ENCODE assay signal across 19 mouse cellular contexts in genomic region chr11:61275106-61275505, GRCm38 (mm10). TPM values are rescaled to one million over a fixed set of nuclear protein-coding genes. Genes with fewer than 3 reads are reported as not detected.
DNase-seq lines count a peak whose midpoint lies in the region; ATAC-seq and TF ChIP-seq lines count a peak whose summit lies in the region.
"Had no signal": no experiment of that assay in that cellular context is flagged by ENCODE, and none has a peak within 500 bp of the region (broad histone marks: within the 10 kb centered on the region; RNA-seq: fewer than 3 reads in every experiment).

No protein-coding gene starts in this region.

- H3K4me1 ChIP-seq in liver, embryonic 13.5 days (replicated peaks), result peaks cover 32% of the 10 kb centered on the region
- H3K4me1 ChIP-seq in liver, postnatal 0 days (ENCODE audit: insufficient read depth), result peaks cover 17% of the 10 kb centered on the region
- no peaks in the 10 kb centered on the region for H3K4me1 ChIP-seq in kidney, embryonic 16.5 days (ENCODE audit: insufficient read depth, low read length)
- H3K4me1 ChIP-seq: embryonic facial prominence, embryonic 10.5 days; forebrain, embryonic 13.5 days; heart, embryonic 12.5 days had no signal

- peak; percentile 71 for ATAC-seq in liver, embryonic 13.5 days (ENCODE audit: low read depth)
- ATAC-seq in liver, postnatal 0 days, result peak; percentile 55; the same call in 1 of the 2 replicates
- no peak for ATAC-seq in kidney, embryonic 16.5 days (ENCODE audit: low FRiP score, low TSS enrichment)
- no peak for ATAC-seq in megakaryocyte, adult 5-6 weeks (ENCODE audit: poor library complexity, severe bottlenecking)
- ATAC-seq: forebrain, embryonic 13.5 days; forebrain, postnatal 0 days had no signal

- H3K9ac ChIP-seq in liver, embryonic 13.5 days, result no peak overlapping the region
- H3K9ac ChIP-seq in liver, postnatal 0 days (replicated peaks), result no peak overlapping the region
- no peak overlapping the region for H3K9ac ChIP-seq in kidney, embryonic 16.5 days (replicated peaks; ENCODE audit: low read length)
- H3K9ac ChIP-seq: forebrain, embryonic 13.5 days; forebrain, postnatal 0 days; heart, embryonic 12.5 days had no signal

- TF ChIP-seq CTCF in liver, postnatal 0 days (IDR thresholded peaks at IDR 0.05; ENCODE audit: low read depth), result no peak

- H3K36me3 ChIP-seq in liver, embryonic 13.5 days, result no peaks in the 10 kb centered on the region
- no peaks in the 10 kb centered on the region for H3K36me3 ChIP-seq in liver, postnatal 0 days (replicated peaks; ENCODE audit: insufficient read depth, low read length)
- H3K36me3 ChIP-seq in kidney, embryonic 16.5 days (ENCODE audit: insufficient read depth, low read length), result no peaks in the 10 kb centered on the region
- H3K36me3 ChIP-seq: embryonic facial prominence, embryonic 10.5 days; heart, embryonic 12.5 days had no signal

- H3K4me2 ChIP-seq in liver, embryonic 13.5 days, result no peak overlapping the region
- H3K4me2 ChIP-seq in liver, postnatal 0 days (ENCODE audit: low read depth, low read length), result no peak overlapping the region
- H3K4me2 ChIP-seq in kidney, embryonic 16.5 days (replicated peaks; ENCODE audit: low read depth, low read length), result no peak overlapping the region
- H3K4me2 ChIP-seq: forebrain, embryonic 13.5 days; heart, embryonic 12.5 days had no signal

- intact Hi-C loops in heart, postnatal 14 days (cut with DNase I), result no loop called here

- no peak overlapping the region for H3K27ac ChIP-seq in liver, embryonic 13.5 days
- no peak overlapping the region for H3K27ac ChIP-seq in liver, postnatal 0 days (ENCODE audit: low read depth)
- H3K27ac ChIP-seq in kidney, embryonic 16.5 days (ENCODE audit: low read length), result no peak overlapping the region
- H3K27ac ChIP-seq: embryonic facial prominence, embryonic 10.5 days; forebrain, embryonic 13.5 days; gastrocnemius, adult 2 months had no signal

- no peaks in the 10 kb centered on the region for H3K9me3 ChIP-seq in liver, embryonic 13.5 days (replicated peaks)
- H3K9me3 ChIP-seq in liver, postnatal 0 days (ENCODE audit: low read length), result no peaks in the 10 kb centered on the region
- H3K9me3 ChIP-seq in kidney, embryonic 16.5 days (ENCODE audit: low read length), result no peaks in the 10 kb centered on the region
- H3K9me3 ChIP-seq: embryonic facial prominence, embryonic 10.5 days; forebrain, embryonic 13.5 days; heart, embryonic 12.5 days had no signal

- no peaks in the 10 kb centered on the region for H3K27me3 ChIP-seq in liver, embryonic 13.5 days
- H3K27me3 ChIP-seq in liver, postnatal 0 days (ENCODE audit: insufficient read depth, low read length), result no peaks in the 10 kb centered on the region
- H3K27me3 ChIP-seq in kidney, embryonic 16.5 days (ENCODE audit: insufficient read depth, low read length), result no peaks in the 10 kb centered on the region
- H3K27me3 ChIP-seq: heart, embryonic 12.5 days had no signal

- peak; percentile 75 for TF ChIP-seq EP300 in liver, postnatal 0 days (IDR thresholded peaks at IDR 0.05; ENCODE audit: low read depth)

- DNase-seq in MEL-GATA-1-ER (ENCODE audit: extremely low read depth, low read depth), result peak; percentile 39
- peak; percentile 3 for DNase-seq in liver, embryonic 13.5 days
- DNase-seq in liver, postnatal 0 days, result no peak
- DNase-seq in yolk sac, embryonic 10.5 days (ENCODE audit: low spot score), result peak; percentile 39
- DNase-seq in heart, postnatal 14 days, result no peak
- DNase-seq: adrenal gland, adult 2 months; adrenal gland, postnatal 25 days; cerebellum, adult 18-20 months; cerebellum, adult 9-11 months; cerebellum, postnatal 36 days; forebrain, postnatal 0 days; gastrocnemius, adult 2 months; gastrocnemius, postnatal 25 days; heart, postnatal 36 days had no signal

- no peak overlapping the region for H3K4me3 ChIP-seq in liver, embryonic 13.5 days (replicated peaks)
- no peak overlapping the region for H3K4me3 ChIP-seq in liver, postnatal 0 days (ENCODE audit: low read depth, low read length)
- H3K4me3 ChIP-seq in kidney, embryonic 16.5 days (ENCODE audit: low read length), result no peak overlapping the region
- H3K4me3 ChIP-seq: embryonic facial prominence, embryonic 10.5 days; forebrain, embryonic 13.5 days; gastrocnemius, adult 2 months; heart, embryonic 12.5 days had no signal

- WGBS in liver, embryonic 13.5 days (ENCODE audit: insufficient replicate concordance), result 21% methylated on average over 8 of the region's 8 CpGs
- 33% methylated on average over 8 of the region's 8 CpGs for WGBS in liver, postnatal 0 days (ENCODE audit: insufficient replicate concordance)
- 74% methylated on average over 8 of the region's 8 CpGs for WGBS in kidney, embryonic 16.5 days

RNA-seq across cellular contexts. Expression of gene Aldh3a2, which starts 7.8 kb away (rescaled TPM):
- polyA plus RNA-seq in liver, embryonic 13.5 days (2015; fragmentation: Nextera tagmentation; extraction: Ambion mirVana), result 21.1 and 24.2 TPM in 2 replicates
- polyA plus RNA-seq in liver, postnatal 0 days (2015; fragmentation: Nextera tagmentation; extraction: Ambion mirVana), result 89.8 and 93.3 TPM in 2 replicates
- 40.7 and 42.1 TPM in 2 replicates for polyA plus RNA-seq in kidney, embryonic 16.5 days (2015; fragmentation: Nextera tagmentation; extraction: Ambion mirVana)
- 67.8 and 68.4 TPM in 2 replicates for total RNA-seq in megakaryocyte, adult 5-6 weeks (2015)
- total RNA-seq in megakaryocyte, adult 5-6 weeks (2017), result 78.5 and 89.0 TPM in 2 replicates
- total RNA-seq in heart, postnatal 14 days (2021), result 10 to 100 TPM; 37.3 to 38.4 TPM

Comparison
In these comparisons a context has a peak if more than half of its experiments do, and no peak if none do; other contexts are left out.
1. DNase-seq: peak in MEL-GATA-1-ER (single experiment), liver, embryonic 13.5 days (single experiment) and yolk sac, embryonic 10.5 days (single experiment); none in liver, postnatal 0 days (single experiment) and heart, postnatal 14 days (0 of 2).
2. ATAC-seq: peak in liver, embryonic 13.5 days (single experiment) and liver, postnatal 0 days (single experiment); none in kidney, embryonic 16.5 days (single experiment) and megakaryocyte, adult 5-6 weeks (single experiment).